Mouse (Mus musculus) C2C12 (cell line): Measurements from ENCODE around the gene Vamp5.

Source experiments
- CEBPB ChIP-seq: IDR thresholded peaks from one replicate; pipeline ENCODE4 v1.6.1; 2011; ENCODE audit warnings: low read depth, mild to moderate bottlenecking, control low read depth, moderate library complexity
- CTCF ChIP-seq: IDR thresholded peaks from one replicate; pipeline ENCODE4 v1.5.1; 2011; ENCODE audit not compliant: control insufficient read depth, insufficient read depth, insufficient read length
- FOSL1 ChIP-seq: IDR thresholded peaks from one replicate; pipeline ENCODE4 v1.8.0; 2011; ENCODE audit warnings: mild to moderate bottlenecking, low read length; ENCODE audit not compliant: poor library complexity, insufficient read depth, severe bottlenecking
- MAX ChIP-seq: IDR thresholded peaks from one replicate; pipeline ENCODE4 v1.6.1; 2011; ENCODE audit warnings: mild to moderate bottlenecking, control low read depth
- MYOD1 ChIP-seq: IDR thresholded peaks from one replicate; pipeline ENCODE4 v1.6.1; 2011; ENCODE audit warnings: low read depth; ENCODE audit not compliant: control insufficient read depth, insufficient read length
- MYOG ChIP-seq: IDR thresholded peaks from one replicate; pipeline ENCODE4 v1.6.1; 2011; ENCODE audit not compliant: control insufficient read depth, insufficient read length; ENCODE audit errors: extremely low read depth
- USF1 ChIP-seq: IDR thresholded peaks from one replicate; pipeline ENCODE4 v1.6.1; 2011; ENCODE audit warnings: low read depth, mild to moderate bottlenecking, control low read depth, moderate library complexity

GRCm38 (mm10) chr6:72369557-72369956 is 10.7 kb downstream of the Vamp5 start:
- TF ChIP-seq CEBPB, result no peak
- TF ChIP-seq MAX, result no peak
- TF ChIP-seq CTCF, result no peak
- TF ChIP-seq FOSL1, result no peak
- no peak for TF ChIP-seq USF1
- no peak for TF ChIP-seq MYOD1
- TF ChIP-seq MYOG, result no peak
